Mouse (Mus musculus) limb, embryonic 11.5 days (tissue): ENCODE results near the gene Hcar2. TPM values are rescaled to one million over a fixed set of nuclear protein-coding genes. Genes with fewer than 3 reads are reported as not detected.

ENCODE experiments used
- ATAC-seq: fragments of 200-750 bp; cut with Nextera tagmentation; 2 replicates; pipeline ENCODE4 v1.8.0; 2017; ENCODE audit warnings: low read depth; ENCODE audit not compliant: insufficient number of reproducible peaks, low FRiP score, low TSS enrichment
- DNase-seq: peaks from one replicate; pipeline ENCODE4 v3.0.0-alpha.2; 2015; ENCODE audit warnings: low spot score
- H3K27ac ChIP-seq: fragments of 300-500 bp; sonication (generic); replicated peaks from 2 replicates; pipeline ENCODE4 v1.5.1; 2014; ENCODE audit warnings: low read depth, mild to moderate bottlenecking, low read length
- H3K27me3 ChIP-seq: fragments of 300-500 bp; sonication (generic); 2 replicates; pipeline ENCODE4 v1.6.1; 2014; ENCODE audit warnings: mild to moderate bottlenecking, low read length, mixed read lengths; ENCODE audit not compliant: control insufficient read depth, insufficient read depth
- H3K36me3 ChIP-seq: fragments of 300-500 bp; sonication (generic); 2 replicates; pipeline ENCODE4 v1.6.1; 2014; ENCODE audit warnings: mild to moderate bottlenecking, low read length, moderate library complexity, mixed read lengths; ENCODE audit not compliant: control insufficient read depth, insufficient read depth
- H3K4me1 ChIP-seq: fragments of 300-500 bp; sonication (generic); 2 replicates; pipeline ENCODE4 v1.6.1; 2014; ENCODE audit warnings: low read length, mixed read lengths; ENCODE audit not compliant: control insufficient read depth, insufficient read depth
- H3K4me2 ChIP-seq: fragments of 300-500 bp; sonication (generic); 2 replicates; pipeline ENCODE4 v1.6.1; 2014; ENCODE audit warnings: low read depth, mild to moderate bottlenecking, moderate library complexity; ENCODE audit not compliant: severe bottlenecking
- H3K4me3 ChIP-seq: fragments of 300-500 bp; sonication (generic); 2 replicates; pipeline ENCODE4 v1.5.1; 2014; ENCODE audit warnings: low read depth, low read length
- H3K9ac ChIP-seq: fragments of 300-500 bp; sonication (generic); 2 replicates; pipeline ENCODE4 v1.6.1; 2014; ENCODE audit warnings: mild to moderate bottlenecking, low read length
- H3K9me3 ChIP-seq: fragments of 300-500 bp; sonication (generic); 2 replicates; pipeline ENCODE4 v1.6.1; 2016; ENCODE audit warnings: low read length; ENCODE audit not compliant: control insufficient read depth
- WGBS: fragments of 180-500 bp; shearing (Covaris S2); extraction: QIAGEN DNeasy Blood & Tissue Kit; methylation state at CpG from one replicate; pipeline ENCODE4 v1.1.7; 2014; 5-methylcytosine and 5-hydroxymethylcytosine counted together
- polyA plus RNA-seq: library from polyadenylated mRNA; unstranded; fragments of >200 nt; fragmentation: Nextera tagmentation; extraction: Ambion mirVana; gene quantifications from 2 replicates; pipeline ENCODE4 v1.2.1, GENCODE M21; 2014

Hcar2 gene
- not detected in 2 replicates for polyA plus RNA-seq

DNA sequence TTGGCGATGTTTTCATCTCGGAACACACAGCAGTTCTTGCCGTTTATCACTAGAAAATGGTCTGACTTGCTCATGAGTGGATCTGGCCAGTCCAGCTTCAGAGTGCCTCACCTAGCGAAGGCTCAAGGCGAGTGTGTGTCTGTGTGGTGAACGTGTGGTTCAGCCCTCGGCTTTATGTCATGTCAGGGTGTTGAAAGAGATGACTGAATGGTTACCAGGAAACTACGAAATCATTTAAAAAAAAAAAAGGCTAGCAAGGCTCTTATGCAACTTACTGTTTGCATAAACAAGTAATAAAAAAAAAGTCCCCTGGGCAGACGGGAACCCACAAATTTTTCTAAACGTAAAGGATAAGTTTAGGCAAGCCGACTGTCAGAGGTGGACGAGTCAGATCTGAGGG is at the start of gene Hcar2:
TSS of gene Hcar2 (minus strand) at position 135 of the 400 bp plus-strand sequence.
- no peak within 1 kb of the TSS for H3K4me2 ChIP-seq
- H3K4me1 ChIP-seq, result no peaks in the 10 kb centered on the region
- no peaks in the 10 kb centered on the region for H3K9me3 ChIP-seq
- H3K27ac ChIP-seq, result no peak within 1 kb of the TSS
- no peak for ATAC-seq
- no peak within 1 kb of the TSS for H3K4me3 ChIP-seq
- WGBS, result 84% methylated on average over 12 of the region's 12 CpGs
- H3K36me3 ChIP-seq, result no peaks in the 10 kb centered on the region
- no peak within 1 kb of the TSS for H3K9ac ChIP-seq
- DNase-seq, result no peak
- no peaks in the 10 kb centered on the region for H3K27me3 ChIP-seq

DNA sequence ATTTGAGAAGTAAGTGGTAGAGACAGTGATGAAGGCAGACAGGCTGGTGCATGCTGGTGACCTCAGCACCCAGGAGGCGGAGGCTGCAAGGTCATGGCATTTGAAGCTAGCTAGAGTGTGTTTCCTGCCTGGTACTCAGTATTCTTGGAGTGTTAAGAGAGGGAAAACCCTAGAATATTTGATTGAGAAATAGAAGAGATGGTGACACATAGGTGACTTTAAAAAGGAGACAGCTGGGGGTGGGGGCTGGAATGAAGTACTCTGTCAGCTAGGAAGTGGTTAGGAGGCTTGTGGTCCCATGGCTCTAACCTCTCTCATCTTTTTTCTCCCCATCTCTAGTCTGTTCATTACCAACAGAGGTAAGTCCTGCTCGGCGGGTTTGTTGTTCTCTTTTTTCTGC is 49.6 kb upstream of the Hcar2 start:
- Histone ChIP-seq H3K9me3 (no peaks in the 10 kb centered on the region), H3K27me3 (no peaks in the 10 kb centered on the region), H3K4me3 (no peak overlapping the region), H3K4me1 (no peaks in the 10 kb centered on the region), H3K4me2 (no peak overlapping the region), H3K9ac (no peak overlapping the region), H3K36me3 (peaks cover 12% of the 10 kb centered on the region), H3K27ac (no peak overlapping the region)
- no peak for DNase-seq
- no peak for ATAC-seq
- WGBS, result 94% methylated on average over 3 of the region's 3 CpGs

DNA sequence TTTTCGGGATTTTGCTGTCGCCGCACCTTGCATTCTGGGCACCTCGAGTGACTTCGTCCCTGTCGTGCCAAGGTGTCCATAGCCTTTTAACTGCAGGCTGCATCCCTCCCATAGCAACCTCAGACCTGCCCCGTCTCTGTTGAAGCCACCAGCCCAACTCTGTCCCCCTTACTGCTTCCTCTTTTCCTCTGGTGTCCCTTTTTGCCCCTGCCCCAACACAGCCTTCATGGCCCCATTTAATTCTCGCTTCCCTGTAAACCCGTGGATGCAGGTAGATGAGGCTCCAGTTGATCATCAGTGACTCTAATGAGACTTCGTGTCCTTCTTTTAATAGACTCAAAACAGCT is 42.3 kb upstream of the Hcar2 start:
- WGBS, result 4% methylated on average over 10 of the region's 10 CpGs
- Histone ChIP-seq H3K27me3 (no peaks in the 10 kb centered on the region), H3K4me2 (peak overlapping the region; percentile 65), H3K27ac (peak overlapping the region; percentile 9; the same call in 1 of the 2 replicates), H3K9ac (peak overlapping the region; percentile 96), H3K36me3 (peaks cover 11% of the 10 kb centered on the region), H3K4me1 (peaks cover 5% of the 10 kb centered on the region), H3K4me3 (peak overlapping the region; percentile 72), H3K9me3 (no peaks in the 10 kb centered on the region)
- ATAC-seq, result no peak
- DNase-seq, result no peak

DNA sequence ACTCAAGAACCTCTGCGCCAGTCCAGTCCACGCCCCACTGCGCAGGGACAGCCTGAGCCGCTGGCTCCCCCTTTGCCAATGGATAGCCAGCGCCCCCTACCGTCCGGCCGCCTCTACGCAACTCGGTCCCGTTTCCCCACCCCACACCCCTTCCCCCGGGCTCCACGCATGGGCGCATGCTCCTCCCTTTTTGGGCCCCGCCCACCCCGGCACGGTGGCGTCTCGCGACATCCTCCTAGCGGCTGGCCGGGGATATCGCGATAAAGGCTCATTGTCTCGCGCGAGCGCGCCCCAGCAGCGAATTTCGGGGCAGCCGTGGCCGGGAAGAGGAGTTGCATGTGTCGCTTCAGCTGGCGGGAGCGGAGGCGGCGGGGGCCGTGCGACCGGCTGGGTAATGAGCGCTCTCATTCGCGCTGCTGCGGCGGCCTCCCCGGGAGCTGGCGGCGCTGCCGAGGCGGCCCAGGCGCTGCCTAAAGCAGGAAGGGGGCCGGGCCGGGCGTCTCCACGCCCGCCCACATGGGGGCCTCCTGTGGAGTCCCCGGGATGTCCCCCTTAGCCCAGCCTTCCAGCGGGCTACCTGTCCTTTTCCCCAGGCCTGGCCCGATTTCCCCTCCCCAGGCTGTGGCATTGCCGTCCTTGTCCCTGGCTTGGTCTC is 41.8 kb upstream of the Hcar2 start, which contains the start of gene Denr:
TSS of gene Denr (plus strand) at position 200 of the 655 bp plus-strand sequence.
- Histone ChIP-seq H3K4me3 (peak within 1 kb of the TSS; percentile 72), H3K36me3 (peaks cover 11% of the 10 kb centered on the region), H3K4me2 (peak within 1 kb of the TSS; percentile 65), H3K9ac (peak within 1 kb of the TSS; percentile 96), H3K27me3 (no peaks in the 10 kb centered on the region), H3K9me3 (no peaks in the 10 kb centered on the region), H3K27ac (peak within 1 kb of the TSS; percentile 9; the same call in 1 of the 2 replicates), H3K4me1 (peaks cover 5% of the 10 kb centered on the region)
- DNase-seq (peak; percentile 100), ATAC-seq (peak; percentile 91)
- under 1% methylated on average over 58 of the region's 61 CpGs for WGBS

DNA sequence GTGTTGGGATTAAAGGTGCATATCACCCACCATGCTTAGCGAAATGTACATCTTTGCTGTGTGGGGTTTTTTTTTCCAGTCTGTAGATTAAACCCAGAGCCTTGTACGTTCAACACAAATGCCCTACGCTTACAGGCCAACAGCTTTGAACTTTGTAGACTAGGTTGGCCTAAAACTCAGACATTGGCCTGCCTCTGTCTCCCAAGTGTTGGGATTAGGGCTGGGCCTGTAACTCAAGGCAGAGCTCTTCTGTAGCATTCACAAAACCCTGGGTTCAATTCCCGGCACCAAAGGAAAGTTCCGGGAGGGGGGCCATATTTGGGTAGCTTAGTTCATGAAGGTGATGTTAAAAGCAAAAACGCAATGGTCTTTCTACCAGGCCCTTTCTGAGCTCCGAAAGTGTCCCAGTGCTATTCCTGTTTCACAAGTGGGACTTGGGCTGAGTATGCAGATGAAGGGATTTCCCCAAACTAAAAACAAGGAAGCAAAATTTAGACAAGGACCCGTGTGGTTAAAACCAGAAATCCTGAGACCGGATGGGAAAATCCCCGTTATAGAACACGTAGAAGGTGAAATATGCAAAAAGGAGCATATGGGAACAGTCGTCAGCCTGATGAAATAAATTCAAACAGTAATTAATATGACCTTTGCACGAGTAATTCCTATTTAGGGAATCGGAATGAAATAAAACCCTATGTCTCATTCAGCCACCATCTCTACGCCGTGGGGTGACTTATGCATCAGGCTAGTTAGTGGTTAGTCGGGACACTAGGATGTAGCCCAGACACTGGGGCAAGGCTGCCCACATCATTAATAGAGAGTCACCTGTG is 41.1 kb upstream of the Hcar2 start:
- H3K9me3 ChIP-seq, result no peaks in the 10 kb centered on the region
- WGBS, result 73% methylated on average over 17 of the region's 17 CpGs
- H3K4me3 ChIP-seq, result peak overlapping the region; percentile 72
- no peak overlapping the region for H3K27ac ChIP-seq
- ATAC-seq (no peak), DNase-seq (no peak)
- no peak overlapping the region for H3K9ac ChIP-seq
- no peaks in the 10 kb centered on the region for H3K27me3 ChIP-seq
- peaks cover 5% of the 10 kb centered on the region for H3K4me1 ChIP-seq
- peaks cover 11% of the 10 kb centered on the region for H3K36me3 ChIP-seq
- no peak overlapping the region for H3K4me2 ChIP-seq

DNA sequence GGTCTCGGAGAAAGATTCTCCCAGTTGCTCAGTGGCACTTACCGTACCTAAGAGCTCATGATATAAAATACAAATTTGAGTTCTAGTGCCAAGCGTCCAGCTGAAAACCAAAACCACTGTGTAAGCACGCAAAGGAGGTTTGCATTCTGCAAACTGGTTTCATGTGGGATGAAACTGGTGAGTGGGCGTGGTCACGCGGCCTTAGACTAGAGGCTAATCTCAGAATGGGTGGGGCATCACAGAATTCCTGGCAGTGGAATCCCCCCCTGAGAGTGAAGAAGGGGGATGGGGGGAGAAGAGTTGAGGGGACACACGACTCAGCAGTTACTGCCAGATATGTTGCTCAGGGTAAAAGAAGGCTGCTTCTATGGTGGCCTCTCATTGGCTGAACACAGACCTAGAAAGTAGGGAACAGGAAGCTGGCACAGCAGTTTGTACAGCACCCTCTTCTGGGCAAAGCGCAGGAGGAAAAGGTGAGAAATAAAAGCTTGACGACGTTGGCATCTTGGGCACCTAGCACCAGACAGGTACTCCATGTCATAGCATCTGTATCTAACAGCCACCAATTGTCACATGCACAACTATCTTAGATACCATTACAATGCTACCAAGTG is 38.9 kb upstream of the Hcar2 start:
- Histone ChIP-seq H3K36me3 (peaks cover 6% of the 10 kb centered on the region), H3K9ac (no peak overlapping the region), H3K4me3 (no peak overlapping the region), H3K4me2 (no peak overlapping the region), H3K4me1 (peaks cover 5% of the 10 kb centered on the region), H3K27ac (no peak overlapping the region), H3K27me3 (no peaks in the 10 kb centered on the region), H3K9me3 (no peaks in the 10 kb centered on the region)
- 72% methylated on average over 11 of the region's 11 CpGs for WGBS
- ATAC-seq, result no peak
- no peak for DNase-seq

DNA sequence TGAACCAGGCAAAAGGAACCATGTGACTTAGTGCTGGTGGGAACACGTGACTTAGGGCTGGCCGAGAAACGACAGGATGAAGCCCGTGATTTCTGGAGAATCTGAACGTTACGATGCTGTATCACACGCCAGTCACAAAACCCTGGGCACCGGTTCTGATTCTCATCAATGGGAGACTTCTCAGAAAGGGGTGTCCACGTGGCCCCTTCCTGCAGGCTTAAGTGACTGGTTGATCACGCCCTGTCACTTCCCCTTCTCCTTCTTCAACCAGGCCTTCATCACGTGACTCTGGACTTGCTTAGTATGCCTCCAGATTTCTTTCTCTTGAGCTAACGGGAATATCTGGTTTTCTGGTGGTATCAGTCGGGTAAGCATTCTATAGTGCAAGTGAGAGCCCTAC is 32.1 kb upstream of the Hcar2 start:
- H3K4me1 ChIP-seq, result no peaks in the 10 kb centered on the region
- H3K9ac ChIP-seq, result no peak overlapping the region
- no peak overlapping the region for H3K27ac ChIP-seq
- H3K9me3 ChIP-seq, result no peaks in the 10 kb centered on the region
- ATAC-seq (no peak), DNase-seq (no peak)
- no peaks in the 10 kb centered on the region for H3K36me3 ChIP-seq
- no peaks in the 10 kb centered on the region for H3K27me3 ChIP-seq
- no peak overlapping the region for H3K4me3 ChIP-seq
- 90% methylated on average over 13 of the region's 13 CpGs for WGBS
- H3K4me2 ChIP-seq, result no peak overlapping the region

DNA sequence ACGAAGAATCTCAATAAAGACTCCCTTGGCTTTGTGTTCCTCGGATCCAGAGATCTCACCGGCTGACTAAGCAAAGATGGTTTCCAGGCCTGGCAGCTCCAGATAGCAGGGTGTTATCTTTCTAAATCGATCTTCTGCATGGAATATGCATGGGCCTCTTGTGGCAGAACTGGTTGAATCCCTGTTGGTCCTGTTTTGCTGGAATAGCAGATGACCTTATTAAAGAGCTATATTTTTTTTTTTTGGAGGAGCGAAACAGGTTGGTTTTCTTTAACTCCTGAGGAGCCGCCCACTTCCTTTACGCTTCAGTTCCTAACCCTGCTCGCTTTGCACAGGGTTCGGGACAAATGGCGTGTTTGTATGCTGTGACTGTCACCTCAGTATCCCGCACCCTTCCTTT is 31.1 kb upstream of the Hcar2 start:
- no peaks in the 10 kb centered on the region for H3K36me3 ChIP-seq
- DNase-seq, result no peak
- no peak overlapping the region for H3K9ac ChIP-seq
- WGBS, result 86% methylated on average over 11 of the region's 11 CpGs
- H3K4me1 ChIP-seq, result no peaks in the 10 kb centered on the region
- ATAC-seq, result no peak
- H3K4me3 ChIP-seq, result no peak overlapping the region
- no peaks in the 10 kb centered on the region for H3K27me3 ChIP-seq
- H3K9me3 ChIP-seq, result no peaks in the 10 kb centered on the region
- no peak overlapping the region for H3K4me2 ChIP-seq
- no peak overlapping the region for H3K27ac ChIP-seq
